Mouse (Mus musculus) brain, embryonic 14.5 days (tissue): ENCODE data around the gene Samd15.

Experiments
- CTCF ChIP-seq: fragments of 200-500 bp; IDR thresholded peaks from 2 replicates; pipeline ENCODE4 v1.5.1; 2012; ENCODE audit warnings: inconsistent platforms, mild to moderate bottlenecking, moderate library complexity, borderline replicate concordance; ENCODE audit not compliant: insufficient read depth, insufficient read length; ENCODE audit errors: extremely low read depth
- POLR2A ChIP-seq: fragments of 200-500 bp; IDR thresholded peaks from 2 replicates; pipeline ENCODE4 v1.6.1; 2012; ENCODE audit warnings: mild to moderate bottlenecking, inconsistent platforms, borderline replicate concordance; ENCODE audit not compliant: poor library complexity, insufficient read depth, insufficient read length, severe bottlenecking; ENCODE audit errors: extremely low read depth

GRCm38 (mm10) chr12:87226801-87227200 is 27.3 kb downstream of the Samd15 start:
- TF ChIP-seq POLR2A: no peak
- no peak for TF ChIP-seq CTCF
